Mouse (Mus musculus) lung, postnatal 0 days (tissue): ENCODE measurements around the gene Rptor. TPM values are rescaled to one million over a fixed set of nuclear protein-coding genes. Genes with fewer than 3 reads are reported as not detected.
A peak's percentile ranks its signal among the peaks of the same experiment; 100 is the strongest.

Experiments
- ATAC-seq: fragments of 200-750 bp; cut with Nextera tagmentation; 2 replicates; pipeline ENCODE4 v1.8.0; 2017; ENCODE audit warnings: moderate library complexity
- DNase-seq: peaks from one replicate; pipeline ENCODE4 v3.0.0-alpha.2; 2016; ENCODE audit warnings: low spot score
- H3K27ac ChIP-seq: fragments of 300-500 bp; sonication (generic); 2 replicates; pipeline ENCODE4 v1.5.1; 2014; ENCODE audit warnings: antibody characterized with exemption, mild to moderate bottlenecking, low read length, mixed read lengths
- H3K27me3 ChIP-seq: fragments of 300-500 bp; sonication (generic); replicated peaks from 2 replicates; pipeline ENCODE4 v1.6.1; 2014; ENCODE audit warnings: low read length, mixed read lengths; ENCODE audit not compliant: insufficient read depth
- H3K36me3 ChIP-seq: fragments of 300-500 bp; sonication (generic); 2 replicates; pipeline ENCODE4 v1.6.1; 2014; ENCODE audit warnings: low read length, mixed read lengths; ENCODE audit not compliant: insufficient read depth
- H3K4me1 ChIP-seq: fragments of 300-500 bp; sonication (generic); 2 replicates; pipeline ENCODE4 v1.6.1; 2014; ENCODE audit warnings: antibody characterized with exemption, low read depth, low read length, mixed read lengths; ENCODE audit not compliant: insufficient read depth
- H3K4me2 ChIP-seq: fragments of 300-500 bp; sonication (generic); replicated peaks from 2 replicates; pipeline ENCODE4 v1.6.1; 2014; ENCODE audit warnings: low read depth, mild to moderate bottlenecking, low read length, moderate library complexity, mixed read lengths
- H3K4me3 ChIP-seq: fragments of 300-500 bp; sonication (generic); 2 replicates; pipeline ENCODE4 v1.5.1; 2014; ENCODE audit warnings: low read depth, low read length
- H3K9ac ChIP-seq: fragments of 300-500 bp; sonication (generic); replicated peaks from 2 replicates; pipeline ENCODE4 v1.6.1; 2014; ENCODE audit warnings: low read depth, mild to moderate bottlenecking
- H3K9me3 ChIP-seq: fragments of 300-500 bp; sonication (generic); 2 replicates; pipeline ENCODE4 v1.6.1; 2016; ENCODE audit warnings: low read length, mixed read lengths
- CTCF ChIP-seq: IDR thresholded peaks from 2 replicates; pipeline ENCODE4 v1.5.1; 2016; ENCODE audit warnings: antibody characterized with exemption, mild to moderate bottlenecking
- EP300 ChIP-seq: IDR thresholded peaks from 2 replicates; pipeline ENCODE4 v1.6.1; 2016; ENCODE audit warnings: antibody characterized with exemption, mild to moderate bottlenecking, control low read depth
- WGBS: fragments of 180-500 bp; shearing (Covaris S2); extraction: QIAGEN DNeasy Blood & Tissue Kit; methylation state at CpG from one replicate; pipeline ENCODE4 v1.1.7; 2014; 5-methylcytosine and 5-hydroxymethylcytosine counted together
- polyA plus RNA-seq: library from polyadenylated mRNA; unstranded; fragments of >200 nt; fragmentation: Nextera tagmentation; extraction: Ambion mirVana; gene quantifications from 2 replicates; pipeline ENCODE4 v1.2.1, GENCODE M21; 2015

Rptor gene
- polyA plus RNA-seq, 1 experiment from 2014 or later, result 5.3 TPM

DNA sequence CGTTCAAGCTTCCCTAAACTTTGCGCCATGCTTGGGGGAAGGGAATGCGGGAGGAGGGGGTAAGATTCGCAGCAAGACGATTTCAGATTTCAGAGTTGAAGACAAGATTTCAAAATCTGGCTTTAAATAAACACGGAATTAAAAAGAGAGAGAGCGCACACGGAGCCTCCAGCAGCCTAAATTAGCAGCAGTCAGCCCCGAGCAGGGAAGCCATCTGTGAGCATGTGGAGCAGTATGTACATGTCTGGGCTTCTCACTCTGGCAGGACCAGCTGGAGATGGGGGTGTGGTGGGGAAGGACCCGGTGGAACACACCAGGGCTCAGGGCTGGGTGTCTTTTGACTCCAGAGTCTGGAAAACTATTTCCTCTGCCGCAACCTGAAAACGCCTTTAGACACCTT is 334.5 kb downstream of the Rptor start:
- peak; percentile 78 for DNase-seq
- peak; percentile 34; the same call in 1 of the 2 replicates for ATAC-seq
- Histone ChIP-seq H3K9me3 (no peaks in the 10 kb centered on the region), H3K4me1 (peaks cover 44% of the 10 kb centered on the region), H3K9ac (no peak overlapping the region), H3K27me3 (no peaks in the 10 kb centered on the region), H3K4me2 (peak overlapping the region; percentile 22; the same call in 1 of the 2 replicates), H3K36me3 (no peaks in the 10 kb centered on the region), H3K4me3 (no peak overlapping the region), H3K27ac (peak overlapping the region; percentile 71)
- 41% methylated on average over 12 of the region's 12 CpGs for WGBS
- TF ChIP-seq EP300, result no peak
- no peak for TF ChIP-seq CTCF

DNA sequence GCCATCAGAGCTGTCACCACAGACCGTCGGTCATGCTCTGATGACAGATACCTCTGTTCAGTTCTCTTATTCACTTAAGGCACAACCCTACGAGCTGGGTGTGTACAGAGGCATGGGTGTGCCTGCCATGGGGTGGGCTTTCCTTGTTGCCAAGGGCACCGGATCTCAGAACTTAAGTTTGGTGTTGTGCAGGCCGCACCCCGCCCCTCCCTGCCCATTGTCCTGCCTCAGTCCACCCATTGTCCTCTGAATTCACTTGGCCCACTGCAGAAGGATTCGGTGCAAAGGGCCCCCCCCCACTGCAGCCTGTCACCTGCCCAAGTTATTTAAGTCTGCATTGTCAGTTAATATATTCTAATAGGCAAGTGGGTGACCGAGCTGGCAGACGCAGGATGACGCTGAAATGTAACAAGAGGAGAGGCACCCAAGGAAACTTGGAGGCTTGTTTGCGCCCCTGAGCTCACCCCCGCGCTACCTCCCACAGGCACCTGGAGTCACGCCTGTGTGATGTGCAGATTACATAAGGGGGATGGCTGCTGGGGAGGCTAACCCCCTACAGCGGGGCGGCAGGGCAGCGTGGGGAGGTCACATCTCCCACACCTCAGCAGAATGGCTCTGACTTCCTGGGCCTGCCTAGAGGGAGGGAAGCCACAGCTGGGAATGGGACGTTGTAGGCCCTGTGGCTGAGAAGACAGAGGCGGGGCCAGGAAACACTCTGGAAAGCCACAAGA is 335.2 kb downstream of the Rptor start:
- peak; percentile 61 for DNase-seq
- H3K4me2 ChIP-seq, result no peak overlapping the region; the same call in 1 of the 2 replicates
- H3K27ac ChIP-seq, result peak overlapping the region; percentile 71; the same call in 1 of the 2 replicates
- H3K27me3 ChIP-seq, result no peaks in the 10 kb centered on the region
- no peaks in the 10 kb centered on the region for H3K36me3 ChIP-seq
- no peak overlapping the region for H3K9ac ChIP-seq
- no peak overlapping the region for H3K4me3 ChIP-seq
- 0 out of 2 replicates have a peak, but pooled peaks have one; percentile 13 for TF ChIP-seq EP300
- TF ChIP-seq CTCF, result no peak
- peaks cover 44% of the 10 kb centered on the region for H3K4me1 ChIP-seq
- H3K9me3 ChIP-seq, result no peaks in the 10 kb centered on the region
- ATAC-seq, result peak; percentile 8
- WGBS, result 40% methylated on average over 19 of the region's 19 CpGs

DNA sequence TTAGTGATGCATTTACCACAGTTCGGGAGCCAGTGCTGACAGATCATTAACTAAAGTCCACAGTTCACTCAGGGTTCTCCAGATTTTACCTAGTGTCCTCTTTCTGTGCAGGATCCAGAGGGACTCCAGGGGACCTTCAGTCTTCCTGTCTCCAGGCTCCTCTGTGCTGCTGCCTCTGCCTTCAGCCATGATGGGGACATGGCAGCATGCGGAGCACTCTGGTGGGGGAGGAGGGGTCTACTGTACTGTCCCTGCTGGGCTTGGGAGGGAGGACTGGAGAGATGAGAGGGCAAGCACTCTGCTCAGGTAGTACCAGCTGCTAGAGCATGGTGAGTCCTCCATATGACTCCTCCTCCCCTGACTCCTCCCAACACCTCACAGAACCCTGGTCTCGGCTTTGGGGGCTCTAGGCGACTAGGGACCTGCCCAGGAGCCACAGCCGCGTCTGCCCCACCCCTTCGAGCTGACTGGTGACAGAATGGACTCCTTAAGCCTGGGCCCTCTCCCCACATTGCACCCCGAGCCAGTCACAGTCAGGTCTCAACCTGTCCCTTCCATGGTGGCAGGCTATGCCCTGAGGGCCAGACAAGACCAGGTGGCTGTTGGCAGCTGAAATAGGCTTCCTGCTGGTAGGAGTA is 336.5 kb downstream of the Rptor start:
- no peak for TF ChIP-seq CTCF
- TF ChIP-seq EP300, result no peak
- no peaks in the 10 kb centered on the region for H3K27me3 ChIP-seq
- H3K4me2 ChIP-seq, result no peak overlapping the region
- no peaks in the 10 kb centered on the region for H3K9me3 ChIP-seq
- H3K4me1 ChIP-seq, result peaks cover 44% of the 10 kb centered on the region
- H3K36me3 ChIP-seq, result no peaks in the 10 kb centered on the region
- H3K9ac ChIP-seq, result no peak overlapping the region
- ATAC-seq (no peak), DNase-seq (no peak)
- 57% methylated on average over 8 of the region's 8 CpGs for WGBS
- H3K27ac ChIP-seq, result no peak overlapping the region
- H3K4me3 ChIP-seq, result no peak overlapping the region

DNA sequence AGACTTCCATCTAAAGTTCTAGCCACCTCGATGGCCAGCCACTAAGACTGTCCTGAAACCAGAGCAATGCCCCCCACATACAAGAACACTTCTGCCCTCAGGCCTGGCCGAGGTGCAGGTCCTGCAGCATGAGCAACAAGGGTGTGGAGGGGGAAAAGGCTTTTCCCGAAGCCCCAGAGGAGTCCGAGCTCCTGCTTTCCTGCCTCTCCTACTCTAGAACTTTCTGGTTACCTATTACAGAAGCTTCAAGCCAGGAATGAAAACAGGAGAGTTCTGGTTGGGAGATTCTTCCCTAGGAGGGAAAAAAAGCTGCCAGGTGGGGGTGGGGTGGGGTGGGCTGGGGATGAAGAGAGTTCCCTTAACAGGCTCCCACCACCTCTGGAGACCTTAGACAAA is 337.0 kb downstream of the Rptor start:
- Histone ChIP-seq H3K4me3 (no peak overlapping the region), H3K9ac (no peak overlapping the region), H3K27ac (no peak overlapping the region), H3K36me3 (no peaks in the 10 kb centered on the region), H3K9me3 (no peaks in the 10 kb centered on the region), H3K4me1 (peaks cover 44% of the 10 kb centered on the region), H3K27me3 (no peaks in the 10 kb centered on the region), H3K4me2 (no peak overlapping the region)
- WGBS, result 67% methylated on average over 4 of the region's 4 CpGs
- no peak for DNase-seq
- TF ChIP-seq CTCF, result no peak
- no peak for TF ChIP-seq EP300
- ATAC-seq, result no peak

DNA sequence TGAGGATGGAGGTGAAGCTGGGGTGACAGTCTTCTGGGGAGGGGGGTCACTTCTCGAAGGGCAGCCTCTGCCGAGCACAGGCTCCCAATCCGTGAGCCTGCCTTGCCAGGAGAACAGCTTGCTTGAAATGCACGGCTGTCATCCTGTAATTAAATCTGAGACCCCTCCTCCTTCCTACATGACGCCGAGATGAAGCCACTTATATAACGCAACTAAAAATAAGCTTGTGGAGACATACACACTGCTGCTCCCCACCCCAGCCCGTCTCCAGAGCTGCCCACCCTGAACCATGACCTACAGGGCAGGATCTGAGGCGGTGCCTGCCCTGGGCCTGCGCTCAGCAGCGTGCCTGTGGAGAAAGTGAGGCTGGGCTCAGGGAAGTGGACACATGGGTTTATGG is 337.4 kb downstream of the Rptor start:
- ATAC-seq (no peak), DNase-seq (no peak)
- H3K36me3 ChIP-seq, result no peaks in the 10 kb centered on the region
- no peak overlapping the region for H3K9ac ChIP-seq
- H3K9me3 ChIP-seq, result no peaks in the 10 kb centered on the region
- no peak overlapping the region for H3K27ac ChIP-seq
- no peak overlapping the region for H3K4me2 ChIP-seq
- H3K27me3 ChIP-seq, result no peaks in the 10 kb centered on the region
- 60% methylated on average over 11 of the region's 11 CpGs for whole genome bisulfite sequencing
- H3K4me3 ChIP-seq, result no peak overlapping the region
- TF ChIP-seq EP300 (no peak), CTCF (no peak)
- H3K4me1 ChIP-seq, result peaks cover 44% of the 10 kb centered on the region

DNA sequence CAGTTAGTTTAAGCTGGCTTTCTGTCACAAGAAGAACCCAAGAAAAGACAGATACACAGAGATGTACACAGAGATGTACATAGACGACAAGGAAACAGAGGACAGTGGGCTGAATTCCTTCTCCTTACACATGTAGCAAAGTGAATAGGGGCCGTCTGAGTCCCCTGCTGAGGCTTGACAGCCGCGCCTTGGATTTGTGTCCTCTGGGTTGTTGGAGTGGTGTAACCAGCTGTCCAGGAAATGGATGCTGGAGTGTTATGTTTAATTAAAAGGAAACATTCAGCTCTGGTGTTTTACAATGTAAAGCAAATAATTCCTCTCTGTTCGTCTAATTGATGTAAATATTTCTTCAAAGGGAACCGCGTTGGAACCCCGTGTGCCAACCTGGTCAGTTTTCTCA is 339.1 kb downstream of the Rptor start:
- H3K36me3 ChIP-seq, result no peaks in the 10 kb centered on the region
- H3K9me3 ChIP-seq, result no peaks in the 10 kb centered on the region
- no peaks in the 10 kb centered on the region for H3K27me3 ChIP-seq
- TF ChIP-seq CTCF, result no peak
- TF ChIP-seq EP300, result peak; percentile 39; the same call in 1 of the 2 replicates
- no peak for ATAC-seq
- peak overlapping the region; percentile 83 for H3K4me2 ChIP-seq
- H3K4me1 ChIP-seq, result peaks cover 40% of the 10 kb centered on the region
- 3% methylated on average over 8 of the region's 8 CpGs for WGBS
- peak overlapping the region; percentile 93 for H3K4me3 ChIP-seq
- peak overlapping the region; percentile 48; the same call in 1 of the 2 replicates for H3K9ac ChIP-seq
- peak overlapping the region; percentile 90 for H3K27ac ChIP-seq
- peak; percentile 63 for DNase-seq
